Mouse (Mus musculus): Measurements from ENCODE around the gene Ect2l.

Ect2l gene

GRCm38 (mm10) chr10:18081536-18081935 lies 129.2 kb downstream of the Ect2l start:
- DNase-seq (ENCODE audit: low spot score in 2 of 2) = no peak

Data from spleen, postnatal 4 days (tissue).